Mouse (Mus musculus): ENCODE results near the gene Aox1. TPM values are rescaled to one million over a fixed set of nuclear protein-coding genes. Genes with fewer than 3 reads are reported as not detected.

Gene Aox1
- polyA plus RNA-seq, 1 experiment from 2014 or later, result 0.34 TPM

Other genes starting within 250 kb of the Aox1 start
- 18.9 and 21.6 TPM in 2 replicates for gene Sgo2a, start 34.0 kb upstream of the Aox1 start, polyA plus RNA-seq (2014; fragmentation: Nextera tagmentation; extraction: Ambion mirVana)
- 11.1 and 11.5 TPM in 2 replicates for gene Kctd18, start 11.0 kb upstream of the Aox1 start, polyA plus RNA-seq (2014; fragmentation: Nextera tagmentation; extraction: Ambion mirVana)
- not detected in 2 replicates for gene Aox3, start 83.2 kb downstream of the Aox1 start, polyA plus RNA-seq (2014; fragmentation: Nextera tagmentation; extraction: Ambion mirVana)
- 1.4 TPM in 2 replicates for gene Aox4, start 180.5 kb downstream of the Aox1 start, polyA plus RNA-seq (2014; fragmentation: Nextera tagmentation; extraction: Ambion mirVana)
- gene Aox2, start 248.4 kb downstream of the Aox1 start, polyA plus RNA-seq (2014; fragmentation: Nextera tagmentation; extraction: Ambion mirVana), result not detected in 2 replicates

Data from heart, embryonic 11.5 days (tissue).